Mouse (Mus musculus): Measurements from ENCODE around the gene Amdhd2. TPM values are rescaled to one million over a fixed set of nuclear protein-coding genes. Genes with fewer than 3 reads are reported as not detected.

Amdhd2 gene
- polyA plus RNA-seq, 1 experiment from 2014 or later, result 30.8 TPM

- Histone ChIP-seq H3K4me2 (ENCODE audit: low read depth, low read length) (no peak overlapping the region), H3K9ac (ENCODE audit: low read length) (no peak overlapping the region), H3K27ac (ENCODE audit: low read length) (no peak overlapping the region), H3K9me3 (ENCODE audit: control insufficient read depth, low read length) (no peaks in the 10 kb centered on the region), H3K4me1 (replicated peaks; ENCODE audit: control insufficient read depth, insufficient read depth, low read length) (peaks cover 7% of the 10 kb centered on the region), H3K36me3 (ENCODE audit: control insufficient read depth, insufficient read depth, low read length) (no peaks in the 10 kb centered on the region), H3K4me3 (ENCODE audit: low read length) (no peak overlapping the region), H3K27me3 (ENCODE audit: control insufficient read depth, insufficient read depth, low read depth, low read length) (no peaks in the 10 kb centered on the region)
- no peak for ATAC-seq (ENCODE audit: low read depth)
- WGBS, result 60% methylated on average over 4 of the region's 4 CpGs
Observed at GRCm38 (mm10) chr17:24199741-24200140, 36.2 kb upstream of the Amdhd2 start.

GRCm38 (mm10) chr17:24199252-24199651, 35.7 kb upstream of the Amdhd2 start:
- no peaks in the 10 kb centered on the region for H3K36me3 ChIP-seq (ENCODE audit: control insufficient read depth, insufficient read depth, low read length)
- no peak overlapping the region for H3K27ac ChIP-seq (ENCODE audit: low read length)
- H3K9me3 ChIP-seq (ENCODE audit: control insufficient read depth, low read length), result no peaks in the 10 kb centered on the region
- H3K27me3 ChIP-seq (ENCODE audit: control insufficient read depth, insufficient read depth, low read depth, low read length), result no peaks in the 10 kb centered on the region
- 74% methylated on average over 4 of the region's 4 CpGs for WGBS
- H3K4me3 ChIP-seq (ENCODE audit: low read length), result no peak overlapping the region
- peaks cover 2% of the 10 kb centered on the region; the same call in 1 of the 2 replicates for H3K4me1 ChIP-seq (replicated peaks; ENCODE audit: control insufficient read depth, insufficient read depth, low read length)
- H3K9ac ChIP-seq (ENCODE audit: low read length), result no peak overlapping the region
- H3K4me2 ChIP-seq (ENCODE audit: low read depth, low read length), result no peak overlapping the region
- ATAC-seq (ENCODE audit: low read depth), result no peak

GRCm38 (mm10) chr17:24197032-24197824, 33.7 kb upstream of the Amdhd2 start:
- no peak overlapping the region for H3K9ac ChIP-seq (ENCODE audit: low read length)
- WGBS, result 51% methylated on average over 15 of the region's 15 CpGs
- no peaks in the 10 kb centered on the region for H3K9me3 ChIP-seq (ENCODE audit: control insufficient read depth, low read length)
- no peak for ATAC-seq (ENCODE audit: low read depth)
- H3K27ac ChIP-seq (ENCODE audit: low read length), result no peak overlapping the region
- H3K4me3 ChIP-seq (ENCODE audit: low read length), result no peak overlapping the region
- no peaks in the 10 kb centered on the region for H3K27me3 ChIP-seq (ENCODE audit: control insufficient read depth, insufficient read depth, low read depth, low read length)
- H3K36me3 ChIP-seq (ENCODE audit: control insufficient read depth, insufficient read depth, low read length), result no peaks in the 10 kb centered on the region
- H3K4me2 ChIP-seq (ENCODE audit: low read depth, low read length), result no peak overlapping the region
- no peaks in the 10 kb centered on the region; the same call in 1 of the 2 replicates for H3K4me1 ChIP-seq (replicated peaks; ENCODE audit: control insufficient read depth, insufficient read depth, low read length)

GRCm38 (mm10) chr17:24195349-24195748, 31.8 kb upstream of the Amdhd2 start:
- Histone ChIP-seq H3K9me3 (ENCODE audit: control insufficient read depth, low read length) (no peaks in the 10 kb centered on the region), H3K4me3 (ENCODE audit: low read length) (no peak overlapping the region), H3K27ac (ENCODE audit: low read length) (no peak overlapping the region), H3K36me3 (ENCODE audit: control insufficient read depth, insufficient read depth, low read length) (no peaks in the 10 kb centered on the region), H3K9ac (ENCODE audit: low read length) (no peak overlapping the region), H3K4me2 (ENCODE audit: low read depth, low read length) (no peak overlapping the region), H3K4me1 (replicated peaks; ENCODE audit: control insufficient read depth, insufficient read depth, low read length) (no peaks in the 10 kb centered on the region; the same call in 1 of the 2 replicates), H3K27me3 (ENCODE audit: control insufficient read depth, insufficient read depth, low read depth, low read length) (no peaks in the 10 kb centered on the region)
- 51% methylated on average over 2 of the region's 2 CpGs for WGBS
- ATAC-seq (ENCODE audit: low read depth), result no peak

GRCm38 (mm10) chr17:24193769-24194168, 30.2 kb upstream of the Amdhd2 start:
- WGBS, result 79% methylated on average over 5 of the region's 5 CpGs
- no peak for ATAC-seq (ENCODE audit: low read depth)
- Histone ChIP-seq H3K4me3 (ENCODE audit: low read length) (no peak overlapping the region), H3K27ac (ENCODE audit: low read length) (no peak overlapping the region), H3K4me1 (replicated peaks; ENCODE audit: control insufficient read depth, insufficient read depth, low read length) (no peaks in the 10 kb centered on the region), H3K36me3 (ENCODE audit: control insufficient read depth, insufficient read depth, low read length) (no peaks in the 10 kb centered on the region), H3K9me3 (ENCODE audit: control insufficient read depth, low read length) (no peaks in the 10 kb centered on the region), H3K9ac (ENCODE audit: low read length) (no peak overlapping the region), H3K27me3 (ENCODE audit: control insufficient read depth, insufficient read depth, low read depth, low read length) (no peaks in the 10 kb centered on the region), H3K4me2 (ENCODE audit: low read depth, low read length) (no peak overlapping the region)

GRCm38 (mm10) chr17:24193268-24193667, 29.7 kb upstream of the Amdhd2 start:
- Histone ChIP-seq H3K27me3 (ENCODE audit: control insufficient read depth, insufficient read depth, low read depth, low read length) (no peaks in the 10 kb centered on the region), H3K9me3 (ENCODE audit: control insufficient read depth, low read length) (no peaks in the 10 kb centered on the region), H3K27ac (ENCODE audit: low read length) (no peak overlapping the region), H3K4me2 (ENCODE audit: low read depth, low read length) (no peak overlapping the region), H3K36me3 (ENCODE audit: control insufficient read depth, insufficient read depth, low read length) (no peaks in the 10 kb centered on the region), H3K4me1 (replicated peaks; ENCODE audit: control insufficient read depth, insufficient read depth, low read length) (no peaks in the 10 kb centered on the region), H3K4me3 (ENCODE audit: low read length) (no peak overlapping the region), H3K9ac (ENCODE audit: low read length) (no peak overlapping the region)
- ATAC-seq (ENCODE audit: low read depth), result no peak
- 86% methylated on average over 8 of the region's 8 CpGs for WGBS

GRCm38 (mm10) chr17:24192848-24193247, 29.3 kb upstream of the Amdhd2 start:
- 71% methylated on average over 8 of the region's 8 CpGs for WGBS
- no peak for ATAC-seq (ENCODE audit: low read depth)

GRCm38 (mm10) chr17:24191481-24191880, 27.9 kb upstream of the Amdhd2 start:
- Histone ChIP-seq H3K9ac (ENCODE audit: low read length) (no peak overlapping the region), H3K27me3 (ENCODE audit: control insufficient read depth, insufficient read depth, low read depth, low read length) (no peaks in the 10 kb centered on the region), H3K9me3 (ENCODE audit: control insufficient read depth, low read length) (no peaks in the 10 kb centered on the region), H3K36me3 (ENCODE audit: control insufficient read depth, insufficient read depth, low read length) (no peaks in the 10 kb centered on the region), H3K4me3 (ENCODE audit: low read length) (no peak overlapping the region), H3K4me2 (ENCODE audit: low read depth, low read length) (no peak overlapping the region), H3K4me1 (replicated peaks; ENCODE audit: control insufficient read depth, insufficient read depth, low read length) (no peaks in the 10 kb centered on the region), H3K27ac (ENCODE audit: low read length) (no peak overlapping the region)
- no peak for ATAC-seq (ENCODE audit: low read depth)
- WGBS, result 77% methylated on average over 4 of the region's 4 CpGs

More at GRCm38 (mm10) chr17:24192848-24193247, 29.3 kb upstream of the Amdhd2 start:
- Histone ChIP-seq H3K4me2 (ENCODE audit: low read depth, low read length) (no peak overlapping the region), H3K27me3 (ENCODE audit: control insufficient read depth, insufficient read depth, low read depth, low read length) (no peaks in the 10 kb centered on the region), H3K4me1 (replicated peaks; ENCODE audit: control insufficient read depth, insufficient read depth, low read length) (no peaks in the 10 kb centered on the region), H3K36me3 (ENCODE audit: control insufficient read depth, insufficient read depth, low read length) (no peaks in the 10 kb centered on the region), H3K9me3 (ENCODE audit: control insufficient read depth, low read length) (no peaks in the 10 kb centered on the region), H3K4me3 (ENCODE audit: low read length) (no peak overlapping the region), H3K27ac (ENCODE audit: low read length) (no peak overlapping the region), H3K9ac (ENCODE audit: low read length) (no peak overlapping the region)

- H3K4me3 ChIP-seq (ENCODE audit: low read length), result no peak overlapping the region
- H3K9ac ChIP-seq (ENCODE audit: low read length), result no peak overlapping the region
- H3K4me1 ChIP-seq (replicated peaks; ENCODE audit: control insufficient read depth, insufficient read depth, low read length), result no peaks in the 10 kb centered on the region
- no peak overlapping the region for H3K4me2 ChIP-seq (ENCODE audit: low read depth, low read length)
- no peak overlapping the region for H3K27ac ChIP-seq (ENCODE audit: low read length)
- no peak for ATAC-seq (ENCODE audit: low read depth)
- 84% methylated on average over 2 of the region's 2 CpGs for WGBS
- no peaks in the 10 kb centered on the region; the same call in 1 of the 2 replicates for H3K36me3 ChIP-seq (ENCODE audit: control insufficient read depth, insufficient read depth, low read length)
- H3K9me3 ChIP-seq (ENCODE audit: control insufficient read depth, low read length), result no peaks in the 10 kb centered on the region
- no peaks in the 10 kb centered on the region for H3K27me3 ChIP-seq (ENCODE audit: control insufficient read depth, insufficient read depth, low read depth, low read length)
Observed at GRCm38 (mm10) chr17:24190934-24191333, 27.4 kb upstream of the Amdhd2 start.
